Mouse (Mus musculus) liver, embryonic 15.5 days (tissue): ENCODE results near the gene Vmn2r77. TPM values are rescaled to one million over a fixed set of nuclear protein-coding genes. Genes with fewer than 3 reads are reported as not detected.
"Not testable (repeated sequence)": the region's sequence is repeated elsewhere in the genome, so short reads cannot be mapped to it uniquely, and the experiment has no call there.

Source experiments
- ATAC-seq: fragments of 200-750 bp; cut with Nextera tagmentation; 2 replicates; pipeline ENCODE4 v1.8.0; 2017; ENCODE audit warnings: moderate number of reproducible peaks, mild to moderate bottlenecking, moderate library complexity; ENCODE audit not compliant: insufficient read depth
- H3K27ac ChIP-seq: fragments of 300-500 bp; sonication (generic); replicated peaks from 2 replicates; pipeline ENCODE4 v1.5.1; 2015; ENCODE audit warnings: mild to moderate bottlenecking, inconsistent platforms
- H3K27me3 ChIP-seq: fragments of 300-500 bp; sonication (generic); 2 replicates; pipeline ENCODE4 v1.6.1; 2015; ENCODE audit warnings: mild to moderate bottlenecking, inconsistent platforms
- H3K36me3 ChIP-seq: fragments of 300-500 bp; sonication (generic); replicated peaks from 2 replicates; pipeline ENCODE4 v1.6.1; 2015; ENCODE audit warnings: moderate library complexity, mild to moderate bottlenecking, inconsistent platforms
- H3K4me1 ChIP-seq: fragments of 300-500 bp; sonication (generic); replicated peaks from 2 replicates; pipeline ENCODE4 v1.6.1; 2015; ENCODE audit warnings: inconsistent platforms
- H3K4me2 ChIP-seq: fragments of 300-500 bp; sonication (generic); 2 replicates; pipeline ENCODE4 v1.6.1; 2015; ENCODE audit warnings: moderate library complexity, mild to moderate bottlenecking, inconsistent platforms
- H3K4me3 ChIP-seq: fragments of 300-500 bp; sonication (generic); replicated peaks from 2 replicates; pipeline ENCODE4 v1.5.1; 2015; ENCODE audit warnings: mild to moderate bottlenecking, inconsistent platforms
- H3K9ac ChIP-seq: fragments of 300-500 bp; sonication (generic); 2 replicates; pipeline ENCODE4 v1.6.1; 2015; ENCODE audit warnings: moderate library complexity, mild to moderate bottlenecking, inconsistent platforms
- H3K9me3 ChIP-seq: fragments of 300-500 bp; sonication (generic); replicated peaks from 2 replicates; pipeline ENCODE4 v1.6.1; 2016; ENCODE audit warnings: inconsistent platforms
- WGBS: fragments of 180-500 bp; shearing (Covaris S2); methylation state at CpG from one replicate; pipeline ENCODE4 v1.1.7; 2015; ENCODE audit warnings: mixed read lengths; ENCODE audit not compliant: insufficient replicate concordance; 5-methylcytosine and 5-hydroxymethylcytosine counted together
- polyA plus RNA-seq: library from polyadenylated mRNA; unstranded; fragments of >200 nt; fragmentation: Nextera tagmentation; extraction: Ambion mirVana; gene quantifications from 2 replicates; pipeline ENCODE4 v1.2.1, GENCODE M21; 2015

Gene Vmn2r77
- not detected in 2 replicates for polyA plus RNA-seq

- Histone ChIP-seq H3K9me3 (no peaks in the 10 kb centered on the region), H3K27me3 (no peaks in the 10 kb centered on the region), H3K36me3 (no peaks in the 10 kb centered on the region), H3K9ac (no peak within 1 kb of the TSS), H3K27ac (no peak within 1 kb of the TSS), H3K4me1 (no peaks in the 10 kb centered on the region), H3K4me2 (no peak within 1 kb of the TSS), H3K4me3 (no peak within 1 kb of the TSS)
- ATAC-seq, result no peak
These were observed at the start of gene Vmn2r77 for GRCm38 (mm10) chr7:86794727-86795126. Gene Vmn2r77 (plus strand): TSS chr7:86795027.

- H3K4me3 ChIP-seq, result no peak overlapping the region
- H3K27ac ChIP-seq, result no peak overlapping the region
- no peaks in the 10 kb centered on the region for H3K4me1 ChIP-seq
- no peak overlapping the region for H3K9ac ChIP-seq
- H3K9me3 ChIP-seq, result no peaks in the 10 kb centered on the region
- ATAC-seq, result no peak
- no peaks in the 10 kb centered on the region for H3K36me3 ChIP-seq
- H3K27me3 ChIP-seq, result no peaks in the 10 kb centered on the region
- WGBS, result 43% methylated on average over 1 of the region's 1 CpGs
- no peak overlapping the region for H3K4me2 ChIP-seq
These were observed 34.1 kb upstream of the Vmn2r77 start for GRCm38 (mm10) chr7:86760751-86761150.

- Histone ChIP-seq H3K4me2 (no peak overlapping the region), H3K9me3 (no peaks in the 10 kb centered on the region)
- ATAC-seq, result no peak
These were observed 30.2 kb upstream of the Vmn2r77 start for GRCm38 (mm10) chr7:86764628-86765027.

GRCm38 (mm10) chr7:86771621-86772020 lies 23.2 kb upstream of the Vmn2r77 start:
- Histone ChIP-seq H3K9ac (no peak overlapping the region), H3K9me3 (no peaks in the 10 kb centered on the region), H3K27me3 (no peaks in the 10 kb centered on the region), H3K27ac (no peak overlapping the region), H3K4me1 (no peaks in the 10 kb centered on the region), H3K4me2 (no peak overlapping the region), H3K4me3 (no peak overlapping the region), H3K36me3 (no peaks in the 10 kb centered on the region)
- WGBS, result 61% methylated on average over 3 of the region's 3 CpGs
- no peak for ATAC-seq

More at GRCm38 (mm10) chr7:86764628-86765027, 30.2 kb upstream of the Vmn2r77 start:
- no peak overlapping the region for H3K9ac ChIP-seq
- no peak overlapping the region for H3K4me3 ChIP-seq
- no peaks in the 10 kb centered on the region for H3K27me3 ChIP-seq
- H3K27ac ChIP-seq, result no peak overlapping the region
- no peaks in the 10 kb centered on the region for H3K36me3 ChIP-seq
- H3K4me1 ChIP-seq, result no peaks in the 10 kb centered on the region

GRCm38 (mm10) chr7:86775617-86776325 lies 19.1 kb upstream of the Vmn2r77 start, which contains the start of gene Folh1:
Gene Folh1 (minus strand): TSS chr7:86775943.
- H3K27ac ChIP-seq, result no peak within 1 kb of the TSS
- ATAC-seq, result no peak
- no peaks in the 10 kb centered on the region for H3K36me3 ChIP-seq
- no peak within 1 kb of the TSS for H3K9ac ChIP-seq
- no peak within 1 kb of the TSS for H3K4me2 ChIP-seq
- no peaks in the 10 kb centered on the region for H3K9me3 ChIP-seq
- H3K27me3 ChIP-seq, result no peaks in the 10 kb centered on the region
- no peak within 1 kb of the TSS for H3K4me3 ChIP-seq
- 8% methylated on average over 11 of the region's 11 CpGs for WGBS
- H3K4me1 ChIP-seq, result no peaks in the 10 kb centered on the region

- H3K9me3 ChIP-seq, H3K27ac ChIP-seq, H3K4me3 ChIP-seq, ATAC-seq, H3K27me3 ChIP-seq, H3K4me2 ChIP-seq, H3K36me3 ChIP-seq, H3K4me1 ChIP-seq, H3K9ac ChIP-seq: not testable (repeated sequence)
- 68% methylated on average over 5 of the region's 5 CpGs for WGBS
These were observed 20.4 kb downstream of the Vmn2r77 start for GRCm38 (mm10) chr7:86815241-86815640.

GRCm38 (mm10) chr7:86815716-86816115 lies 20.9 kb downstream of the Vmn2r77 start:
- not testable (repeated sequence) for ATAC-seq, H3K27me3 ChIP-seq, H3K4me3 ChIP-seq, H3K4me2 ChIP-seq, H3K4me1 ChIP-seq, H3K9me3 ChIP-seq, H3K27ac ChIP-seq, H3K9ac ChIP-seq, H3K36me3 ChIP-seq
- 74% methylated on average over 6 of the region's 6 CpGs for WGBS

- H3K27ac ChIP-seq, result no peak overlapping the region
- no peak overlapping the region for H3K4me3 ChIP-seq
- ATAC-seq, result no peak
- no peak overlapping the region for H3K4me2 ChIP-seq
- H3K27me3 ChIP-seq, result no peaks in the 10 kb centered on the region
- no peak overlapping the region for H3K9ac ChIP-seq
- no peaks in the 10 kb centered on the region; the same call in 1 of the 2 replicates for H3K9me3 ChIP-seq
- no peaks in the 10 kb centered on the region for H3K36me3 ChIP-seq
- H3K4me1 ChIP-seq, result no peaks in the 10 kb centered on the region
- WGBS, result 37% methylated on average over 1 of the region's 1 CpGs
These were observed 21.6 kb downstream of the Vmn2r77 start for GRCm38 (mm10) chr7:86816466-86816865.

Other genes starting within 250 kb of the Vmn2r77 start
- not detected in 2 replicates for gene Olfr295, start 211.2 kb upstream of the Vmn2r77 start, polyA plus RNA-seq
- not detected in 2 replicates for gene Olfr294, start 178.4 kb upstream of the Vmn2r77 start, polyA plus RNA-seq
- not detected in 2 replicates for gene Olfr293, start 146.0 kb upstream of the Vmn2r77 start, polyA plus RNA-seq
- gene Olfr292, start 106.7 kb upstream of the Vmn2r77 start, polyA plus RNA-seq, result not detected in 2 replicates
- 0.03 TPM in 1 of 2 replicates, not detected in the other for gene Folh1, start 19.1 kb upstream of the Vmn2r77 start, polyA plus RNA-seq
- not detected in 2 replicates for gene Vmn2r78, start 120.1 kb downstream of the Vmn2r77 start, polyA plus RNA-seq
- gene Vmn2r79, start 201.1 kb downstream of the Vmn2r77 start, polyA plus RNA-seq, result not detected in 2 replicates